Mouse (Mus musculus) thymus, adult 2 months (tissue): Measurements from ENCODE around the gene Dlg1. TPM values are rescaled to one million over a fixed set of nuclear protein-coding genes. Genes with fewer than 3 reads are reported as not detected.

Experiments used
- DNase-seq: peaks from one replicate; pipeline ENCODE4 v3.0.0; 2021
- H3K27ac ChIP-seq: fragments of 200-500 bp; 2 replicates; pipeline ENCODE4 v1.5.1; 2012; ENCODE audit warnings: low read length, control low read depth; ENCODE audit not compliant: control insufficient read depth, insufficient read depth
- H3K27me3 ChIP-seq: fragments of 200-500 bp; 2 replicates; pipeline ENCODE4 v1.6.1; 2012; ENCODE audit warnings: mild to moderate bottlenecking, low read length, moderate library complexity, mixed read lengths; ENCODE audit not compliant: control insufficient read depth, insufficient read depth
- H3K36me3 ChIP-seq: fragments of 200-500 bp; 2 replicates; pipeline ENCODE4 v1.6.1; 2012; ENCODE audit warnings: mild to moderate bottlenecking, low read length, moderate library complexity; ENCODE audit not compliant: control insufficient read depth, insufficient read depth
- H3K4me1 ChIP-seq: fragments of 200-500 bp; replicated peaks from 2 replicates; pipeline ENCODE4 v1.6.1; 2012; ENCODE audit warnings: low read length; ENCODE audit not compliant: control insufficient read depth, insufficient read depth
- H3K4me3 ChIP-seq: fragments of 200-500 bp; 2 replicates; pipeline ENCODE4 v1.5.1; 2012; ENCODE audit warnings: mild to moderate bottlenecking, low read length, control low read depth, moderate library complexity; ENCODE audit not compliant: control insufficient read depth, insufficient read depth
- CTCF ChIP-seq: fragments of 200-500 bp; IDR thresholded peaks from 2 replicates; pipeline ENCODE4 v1.5.1; 2012; ENCODE audit warnings: mild to moderate bottlenecking, control low read depth, low read length, moderate library complexity, borderline replicate concordance; ENCODE audit not compliant: control insufficient read depth, poor library complexity, insufficient read depth; ENCODE audit errors: extremely low read depth
- POLR2A ChIP-seq: fragments of 200-500 bp; IDR thresholded peaks from 2 replicates; pipeline ENCODE4 v1.6.1; 2012; ENCODE audit warnings: mild to moderate bottlenecking, low read length, control low read depth, moderate library complexity; ENCODE audit not compliant: control insufficient read depth, poor library complexity, insufficient read depth; ENCODE audit errors: extremely low read depth
- WGBS: fragments of 180-500 bp; shearing (Covaris S2); methylation state at CpG from one replicate; pipeline ENCODE4 v1.1.7; 2018; 5-methylcytosine and 5-hydroxymethylcytosine counted together
- polyA plus RNA-seq: library from polyadenylated mRNA; depleted of rRNA; stranded (reverse); fragments of >200 nt; gene quantifications from 2 replicates; pipeline ENCODE4 v1.2.3, GENCODE M21; 2012; rRNA removed

The Dlg1 gene
- polyA plus RNA-seq, 1 experiment, result 18.9 TPM

GRCm38 (mm10) chr16:31917776-31918175 lies 254.5 kb downstream of the Dlg1 start:
- no peak for TF ChIP-seq CTCF
- TF ChIP-seq POLR2A, result no peak
- Histone ChIP-seq H3K36me3 (no peaks in the 10 kb centered on the region), H3K4me1 (no peaks in the 10 kb centered on the region), H3K27ac (no peak overlapping the region), H3K27me3 (no peaks in the 10 kb centered on the region), H3K4me3 (no peak overlapping the region)
- no peak for DNase-seq
- WGBS, result 94% methylated on average over 11 of the region's 11 CpGs

- H3K4me1 ChIP-seq, result no peaks in the 10 kb centered on the region
- H3K27ac ChIP-seq, result no peak overlapping the region
- peak; percentile 51 for DNase-seq
- H3K36me3 ChIP-seq, result no peaks in the 10 kb centered on the region
- no peaks in the 10 kb centered on the region for H3K27me3 ChIP-seq
- WGBS, result 12% methylated on average over 14 of the region's 14 CpGs
- no peak for TF ChIP-seq POLR2A
- peak; percentile 29; the same call in 1 of the 2 replicates for TF ChIP-seq CTCF
- no peak overlapping the region for H3K4me3 ChIP-seq
These were observed 255.0 kb downstream of the Dlg1 start for GRCm38 (mm10) chr16:31918248-31918724.

GRCm38 (mm10) chr16:31924368-31924767 lies 261.1 kb downstream of the Dlg1 start:
- Histone ChIP-seq H3K36me3 (no peaks in the 10 kb centered on the region), H3K4me3 (no peak overlapping the region), H3K4me1 (no peaks in the 10 kb centered on the region), H3K27ac (no peak overlapping the region), H3K27me3 (no peaks in the 10 kb centered on the region)
- 91% methylated on average over 6 of the region's 6 CpGs for WGBS
- TF ChIP-seq CTCF (no peak), POLR2A (no peak)
- DNase-seq, result no peak

Other genes with a start within 250 kb of the Dlg1 start
- 59.4 and 78.8 TPM in 2 replicates for gene Bdh1, start 241.2 kb upstream of the Dlg1 start, polyA plus RNA-seq
- 0.43 and 0.60 TPM in 2 replicates for gene Meltf, start 215.4 kb downstream of the Dlg1 start, polyA plus RNA-seq